Mouse (Mus musculus) lung, postnatal 0 days (tissue): ENCODE measurements around the gene Rab43.

Experiments used
- CTCF ChIP-seq: IDR thresholded peaks from 2 replicates; pipeline ENCODE4 v1.5.1; 2016; ENCODE audit warnings: antibody characterized with exemption, mild to moderate bottlenecking
- EP300 ChIP-seq: IDR thresholded peaks from 2 replicates; pipeline ENCODE4 v1.6.1; 2016; ENCODE audit warnings: antibody characterized with exemption, mild to moderate bottlenecking, control low read depth

DNA sequence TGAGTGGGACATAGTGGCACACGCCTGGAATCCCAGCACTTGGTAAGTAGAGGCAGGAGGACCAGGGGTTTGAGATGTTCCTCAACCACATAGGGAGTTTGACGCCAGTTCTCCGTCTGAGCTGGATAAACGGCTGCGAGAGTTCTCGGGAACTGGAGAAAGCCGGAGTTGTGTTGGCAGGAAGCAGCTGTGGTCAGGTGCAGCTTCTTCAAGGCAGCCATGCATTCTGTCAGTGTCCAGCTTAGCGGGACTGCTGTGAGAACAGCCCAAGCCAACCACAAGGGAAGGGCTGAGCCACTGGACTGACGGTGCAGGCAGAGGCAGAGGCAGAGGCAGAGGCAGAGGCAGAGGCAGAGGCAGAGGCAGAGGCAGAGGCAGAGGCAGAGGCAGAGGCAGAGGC, 37.1 kb downstream of the Rab43 start:
- TF ChIP-seq EP300: no peak
- TF ChIP-seq CTCF: no peak
